Mouse (Mus musculus) thymus, adult 2 months (tissue): ENCODE results near the gene L1cam. TPM values are rescaled to one million over a fixed set of nuclear protein-coding genes. Genes with fewer than 3 reads are reported as not detected.

ENCODE experiments used
- DNase-seq: peaks from one replicate; pipeline ENCODE4 v3.0.0; 2021
- H3K27ac ChIP-seq: fragments of 200-500 bp; 2 replicates; pipeline ENCODE4 v1.5.1; 2012; ENCODE audit warnings: low read length, control low read depth; ENCODE audit not compliant: control insufficient read depth, insufficient read depth
- H3K27me3 ChIP-seq: fragments of 200-500 bp; 2 replicates; pipeline ENCODE4 v1.6.1; 2012; ENCODE audit warnings: mild to moderate bottlenecking, low read length, moderate library complexity, mixed read lengths; ENCODE audit not compliant: control insufficient read depth, insufficient read depth
- H3K36me3 ChIP-seq: fragments of 200-500 bp; 2 replicates; pipeline ENCODE4 v1.6.1; 2012; ENCODE audit warnings: mild to moderate bottlenecking, low read length, moderate library complexity; ENCODE audit not compliant: control insufficient read depth, insufficient read depth
- H3K4me1 ChIP-seq: fragments of 200-500 bp; replicated peaks from 2 replicates; pipeline ENCODE4 v1.6.1; 2012; ENCODE audit warnings: low read length; ENCODE audit not compliant: control insufficient read depth, insufficient read depth
- H3K4me3 ChIP-seq: fragments of 200-500 bp; 2 replicates; pipeline ENCODE4 v1.5.1; 2012; ENCODE audit warnings: mild to moderate bottlenecking, low read length, control low read depth, moderate library complexity; ENCODE audit not compliant: control insufficient read depth, insufficient read depth
- CTCF ChIP-seq: fragments of 200-500 bp; IDR thresholded peaks from 2 replicates; pipeline ENCODE4 v1.5.1; 2012; ENCODE audit warnings: mild to moderate bottlenecking, control low read depth, low read length, moderate library complexity, borderline replicate concordance; ENCODE audit not compliant: control insufficient read depth, poor library complexity, insufficient read depth; ENCODE audit errors: extremely low read depth
- POLR2A ChIP-seq: fragments of 200-500 bp; IDR thresholded peaks from 2 replicates; pipeline ENCODE4 v1.6.1; 2012; ENCODE audit warnings: mild to moderate bottlenecking, low read length, control low read depth, moderate library complexity; ENCODE audit not compliant: control insufficient read depth, poor library complexity, insufficient read depth; ENCODE audit errors: extremely low read depth
- WGBS: fragments of 180-500 bp; shearing (Covaris S2); methylation state at CpG from one replicate; pipeline ENCODE4 v1.1.7; 2018; 5-methylcytosine and 5-hydroxymethylcytosine counted together
- polyA plus RNA-seq: library from polyadenylated mRNA; depleted of rRNA; stranded (reverse); fragments of >200 nt; gene quantifications from 2 replicates; pipeline ENCODE4 v1.2.3, GENCODE M21; 2012

Gene L1cam
- polyA plus RNA-seq, 1 experiment = 7.5 TPM

DNA sequence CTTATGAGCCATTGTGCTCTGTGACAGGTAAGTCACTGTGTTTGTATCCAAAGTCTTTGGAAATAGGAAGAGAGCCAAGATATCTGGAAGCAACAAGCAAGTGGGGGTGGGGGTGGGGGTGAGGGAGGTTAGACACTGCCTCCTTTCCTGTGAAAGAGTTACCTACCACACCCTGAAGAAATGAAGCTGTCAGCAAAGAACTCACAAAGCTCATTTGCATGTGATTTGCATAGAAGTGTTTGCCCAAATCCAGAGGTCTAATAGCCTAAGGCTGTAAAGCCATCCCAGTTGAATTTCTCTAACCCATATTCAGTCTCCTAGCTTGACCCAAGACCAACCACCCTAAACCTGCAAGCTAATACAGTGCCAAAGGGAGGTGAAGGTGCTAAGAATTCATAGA is 14.5 kb upstream of the L1cam start:
- Histone ChIP-seq H3K27me3 (no peaks in the 10 kb centered on the region), H3K36me3 (peaks cover 11% of the 10 kb centered on the region; the same call in 1 of the 2 replicates), H3K27ac (peak overlapping the region; percentile 99), H3K4me3 (peak overlapping the region; percentile 89), H3K4me1 (peaks cover 25% of the 10 kb centered on the region)
- TF ChIP-seq CTCF = no peak
- no peak for TF ChIP-seq POLR2A
- no peak for DNase-seq

- 8% methylated on average over 1 of the region's 1 CpGs for WGBS
Measured at GRCm38 (mm10) chrX:73910049-73910448, 14.1 kb upstream of the L1cam start.

DNA sequence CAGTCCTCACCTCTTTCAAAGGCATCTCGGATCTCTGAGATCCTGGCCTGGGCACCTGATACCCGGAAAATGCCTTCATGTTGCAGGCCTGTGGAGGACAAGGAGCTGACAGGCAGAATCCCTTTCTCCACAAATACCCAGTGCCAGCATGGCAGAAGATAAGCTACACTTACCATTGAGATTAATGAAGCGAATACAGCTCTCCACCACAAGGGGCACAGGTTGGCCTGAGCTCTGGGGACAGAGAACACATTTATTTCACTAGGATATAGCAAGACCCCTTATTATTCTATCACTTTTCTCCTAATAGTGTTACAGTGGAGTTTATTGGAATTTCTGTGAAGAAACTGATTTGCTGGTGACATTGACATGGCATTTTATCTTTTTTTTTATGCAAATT is 2.1 kb upstream of the L1cam start:
- no peaks in the 10 kb centered on the region for H3K27me3 ChIP-seq
- no peaks in the 10 kb centered on the region for H3K4me1 ChIP-seq
- peaks cover 46% of the 10 kb centered on the region for H3K36me3 ChIP-seq
- WGBS = 98% methylated on average over 3 of the region's 3 CpGs
- H3K4me3 ChIP-seq = no peak overlapping the region
- no peak overlapping the region for H3K27ac ChIP-seq
- TF ChIP-seq CTCF = no peak
- TF ChIP-seq POLR2A = no peak
- DNase-seq = no peak

More at GRCm38 (mm10) chrX:73910049-73910448, 14.1 kb upstream of the L1cam start:
- DNase-seq = no peak
- H3K27ac ChIP-seq = peak overlapping the region; percentile 74
- peak overlapping the region; percentile 41 for H3K4me3 ChIP-seq
- no peaks in the 10 kb centered on the region for H3K27me3 ChIP-seq
- peaks cover 15% of the 10 kb centered on the region; the same call in 1 of the 2 replicates for H3K36me3 ChIP-seq
- H3K4me1 ChIP-seq = peaks cover 24% of the 10 kb centered on the region
- no peak for TF ChIP-seq CTCF
- TF ChIP-seq POLR2A = no peak

GRCm38 (mm10) chrX:73892833-73893232 is 3.1 kb downstream of the L1cam start:
- WGBS = 92% methylated on average over 11 of the region's 14 CpGs
- Histone ChIP-seq H3K4me3 (no peak overlapping the region), H3K4me1 (no peaks in the 10 kb centered on the region), H3K27me3 (no peaks in the 10 kb centered on the region), H3K27ac (no peak overlapping the region), H3K36me3 (peaks cover 36% of the 10 kb centered on the region)
- TF ChIP-seq CTCF (no peak), POLR2A (no peak)
- DNase-seq = no peak

- no peak for TF ChIP-seq POLR2A
- no peak for TF ChIP-seq CTCF
- Histone ChIP-seq H3K27me3 (no peaks in the 10 kb centered on the region), H3K4me3 (no peak within 1 kb of the TSS), H3K36me3 (peaks cover 29% of the 10 kb centered on the region), H3K4me1 (no peaks in the 10 kb centered on the region), H3K27ac (no peak within 1 kb of the TSS)
- DNase-seq = no peak
- 48% methylated on average over 6 of the region's 6 CpGs for WGBS
Measured at GRCm38 (mm10) chrX:73891551-73892152, 4.3 kb downstream of the L1cam start, which contains the start of gene Avpr2. TSS of gene Avpr2 (plus strand) at chrX:73892102.

- Histone ChIP-seq H3K36me3 (no peaks in the 10 kb centered on the region), H3K27me3 (no peaks in the 10 kb centered on the region; the same call in 1 of the 2 replicates), H3K27ac (no peak overlapping the region), H3K4me3 (no peak overlapping the region), H3K4me1 (peaks cover 12% of the 10 kb centered on the region)
- 76% methylated on average over 6 of the region's 6 CpGs for WGBS
- TF ChIP-seq CTCF = no peak
- no peak for TF ChIP-seq POLR2A
- DNase-seq = no peak
Measured at GRCm38 (mm10) chrX:73881463-73881862, 14.4 kb downstream of the L1cam start.

GRCm38 (mm10) chrX:73881036-73881427 is 14.9 kb downstream of the L1cam start:
- peaks cover 12% of the 10 kb centered on the region for H3K4me1 ChIP-seq
- no peaks in the 10 kb centered on the region for H3K36me3 ChIP-seq
- no peaks in the 10 kb centered on the region; the same call in 1 of the 2 replicates for H3K27me3 ChIP-seq
- WGBS = 34% methylated on average over 16 of the region's 16 CpGs
- TF ChIP-seq CTCF (no peak), POLR2A (no peak)
- peak overlapping the region; percentile 48; the same call in 1 of the 2 replicates for H3K4me3 ChIP-seq
- no peak overlapping the region for H3K27ac ChIP-seq
- DNase-seq = no peak
